Mouse (Mus musculus): ENCODE measurements around the gene Sympk. TPM values are rescaled to one million over a fixed set of nuclear protein-coding genes. Genes with fewer than 3 reads are reported as not detected.

The Sympk gene
- polyA plus RNA-seq, 1 experiment: 90.3 TPM

DNA sequence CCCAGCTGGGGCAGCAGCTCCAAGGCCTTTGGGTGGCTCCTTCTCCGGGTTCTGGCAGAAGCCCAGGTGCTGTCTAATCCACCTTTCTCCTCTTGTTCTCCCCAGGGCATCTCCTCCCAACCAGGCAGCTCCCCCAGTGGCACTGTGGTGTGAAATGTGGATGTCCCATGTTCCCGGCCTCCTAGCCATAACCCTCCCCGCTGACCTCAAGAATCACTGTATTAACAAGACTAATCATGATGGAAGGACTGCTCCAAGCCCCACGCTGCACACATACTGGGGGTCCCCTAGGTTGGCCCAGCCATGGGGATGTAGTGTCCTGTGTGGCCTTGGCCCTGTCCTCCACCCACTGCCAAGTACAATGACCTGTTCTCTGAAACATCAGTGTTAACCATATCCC lies 58.0 kb downstream of the Sympk start:
- H3K4me2 ChIP-seq (ENCODE audit: low read depth): peak overlapping the region; percentile 60
- no peaks in the 10 kb centered on the region for H3K36me3 ChIP-seq (ENCODE audit: control insufficient read depth, insufficient read depth)
- no peak overlapping the region for H3K4me3 ChIP-seq
- H3K27me3 ChIP-seq (ENCODE audit: control insufficient read depth, insufficient read depth, insufficient read length): no peaks in the 10 kb centered on the region
- peaks cover 28% of the 10 kb centered on the region for H3K79me2 ChIP-seq (ENCODE audit: control insufficient read depth, insufficient read depth)
- TF ChIP-seq POLR2AphosphoS2 (IDR thresholded peaks at IDR 0.05; ENCODE audit: insufficient read length, low read depth): no peak
- TF ChIP-seq POLR2A (IDR thresholded peaks at IDR 0.05; ENCODE audit: insufficient read length, low read depth): no peak
- no peak for TF ChIP-seq TCF12 (IDR thresholded peaks at IDR 0.05; ENCODE audit: insufficient read depth, poor library complexity, severe bottlenecking)
- no peak for TF ChIP-seq E2F4 (IDR thresholded peaks at IDR 0.05; ENCODE audit: insufficient read depth)
- TF ChIP-seq SRF (IDR thresholded peaks at IDR 0.05; ENCODE audit: control insufficient read depth, insufficient read length, low read depth): no peak
- H3ac ChIP-seq (ENCODE audit: control insufficient read depth, insufficient read length): no peak overlapping the region

DNA sequence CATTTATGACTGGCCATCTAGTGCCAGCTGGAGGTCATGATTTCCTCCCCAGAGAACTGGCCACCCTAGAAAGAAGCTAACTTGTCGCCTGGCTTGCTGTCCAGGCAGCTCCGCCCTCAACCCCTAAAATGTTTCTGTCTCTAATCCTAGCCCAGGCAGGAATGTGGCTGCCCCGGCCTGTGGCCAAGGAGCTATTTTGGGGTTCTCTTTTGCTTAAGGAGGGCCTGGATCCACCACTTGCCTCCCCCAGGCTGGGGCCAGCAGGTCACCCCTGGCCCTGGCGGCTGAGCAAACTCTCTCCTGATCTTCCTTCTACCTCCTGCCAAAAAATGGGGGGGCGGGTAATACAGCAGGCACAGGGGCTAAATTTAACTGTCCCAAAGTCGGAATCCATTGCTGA lies 58.9 kb downstream of the Sympk start:
- Histone ChIP-seq H3K4me3 (peak overlapping the region; percentile 74), H3ac (ENCODE audit: control insufficient read depth, insufficient read length) (peak overlapping the region; percentile 15), H3K27me3 (ENCODE audit: control insufficient read depth, insufficient read depth, insufficient read length) (no peaks in the 10 kb centered on the region), H3K36me3 (ENCODE audit: control insufficient read depth, insufficient read depth) (peaks cover 7% of the 10 kb centered on the region), H3K79me2 (ENCODE audit: control insufficient read depth, insufficient read depth) (peaks cover 19% of the 10 kb centered on the region), H3K4me2 (ENCODE audit: low read depth) (peak overlapping the region; percentile 60)
- TF ChIP-seq MYOG (IDR thresholded peaks at IDR 0.05; ENCODE audit: control insufficient read depth in 1 of 3, insufficient read depth in 1 of 3, insufficient read length in 2 of 3, low read depth in 2 of 3): peak in 1 of 3 experiments; percentile 58
- no peak for TF ChIP-seq MAX (IDR thresholded peaks at IDR 0.05; ENCODE audit: low read depth)

DNA sequence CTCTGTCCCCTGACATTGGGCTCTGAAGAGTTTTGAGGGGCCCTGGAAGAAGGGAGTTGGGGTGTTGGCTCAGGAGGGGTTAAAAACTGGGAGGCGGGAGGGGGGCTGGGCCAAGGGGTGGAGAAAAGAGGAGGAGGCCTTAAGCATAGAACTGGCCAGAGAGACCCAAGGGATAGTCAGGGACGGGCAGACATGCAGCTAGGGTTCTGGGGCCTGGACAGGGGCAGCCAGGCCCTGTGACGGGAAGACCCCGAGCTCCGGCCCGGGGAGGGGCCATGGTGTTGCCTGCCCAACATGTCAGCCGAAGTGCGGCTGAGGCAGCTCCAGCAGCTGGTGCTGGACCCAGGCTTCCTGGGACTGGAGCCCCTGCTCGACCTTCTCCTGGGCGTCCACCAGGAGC lies 59.5 kb downstream of the Sympk start, which contains the start of gene Dmpk:
Gene Dmpk, plus strand, starts transcription at position 149 of the 400 bp plus-strand sequence.
- H3K79me2 ChIP-seq (ENCODE audit: control insufficient read depth, insufficient read depth): peaks cover 14% of the 10 kb centered on the region
- H3K27me3 ChIP-seq (ENCODE audit: control insufficient read depth, insufficient read depth, insufficient read length): no peaks in the 10 kb centered on the region
- peak within 1 kb of the TSS; percentile 15 for H3ac ChIP-seq (ENCODE audit: control insufficient read depth, insufficient read length)
- H3K4me3 ChIP-seq: peak within 1 kb of the TSS; percentile 74
- H3K4me2 ChIP-seq (ENCODE audit: low read depth): peak within 1 kb of the TSS; percentile 99
- TF ChIP-seq SRF (IDR thresholded peaks at IDR 0.05; ENCODE audit: control insufficient read depth, insufficient read length, low read depth): no peak
- TF ChIP-seq CEBPB (IDR thresholded peaks at IDR 0.05; ENCODE audit: insufficient read depth, poor library complexity, severe bottlenecking): no peak
- TF ChIP-seq E2F4 (IDR thresholded peaks at IDR 0.05; ENCODE audit: insufficient read depth): no peak
- no peak for TF ChIP-seq MYOD1 (IDR thresholded peaks at IDR 0.05; ENCODE audit: control insufficient read depth in 1 of 3, insufficient read length in 2 of 3, low read depth in 2 of 3)
- peak; percentile 83 for TF ChIP-seq POLR2A (IDR thresholded peaks at IDR 0.05; ENCODE audit: insufficient read length, low read depth)
- peak in 1 of 3 experiments; percentile 7 for TF ChIP-seq MYOG (IDR thresholded peaks at IDR 0.05; ENCODE audit: control insufficient read depth in 1 of 3, insufficient read depth in 1 of 3, insufficient read length in 2 of 3, low read depth in 2 of 3)
- TF ChIP-seq MAX (IDR thresholded peaks at IDR 0.05; ENCODE audit: low read depth): no peak
- no peak for TF ChIP-seq TCF12 (IDR thresholded peaks at IDR 0.05; ENCODE audit: insufficient read depth, poor library complexity, severe bottlenecking)
- TF ChIP-seq POLR2AphosphoS2 (IDR thresholded peaks at IDR 0.05; ENCODE audit: insufficient read length, low read depth): peak; percentile 81
- H3K36me3 ChIP-seq (ENCODE audit: control insufficient read depth, insufficient read depth): peaks cover 8% of the 10 kb centered on the region

DNA sequence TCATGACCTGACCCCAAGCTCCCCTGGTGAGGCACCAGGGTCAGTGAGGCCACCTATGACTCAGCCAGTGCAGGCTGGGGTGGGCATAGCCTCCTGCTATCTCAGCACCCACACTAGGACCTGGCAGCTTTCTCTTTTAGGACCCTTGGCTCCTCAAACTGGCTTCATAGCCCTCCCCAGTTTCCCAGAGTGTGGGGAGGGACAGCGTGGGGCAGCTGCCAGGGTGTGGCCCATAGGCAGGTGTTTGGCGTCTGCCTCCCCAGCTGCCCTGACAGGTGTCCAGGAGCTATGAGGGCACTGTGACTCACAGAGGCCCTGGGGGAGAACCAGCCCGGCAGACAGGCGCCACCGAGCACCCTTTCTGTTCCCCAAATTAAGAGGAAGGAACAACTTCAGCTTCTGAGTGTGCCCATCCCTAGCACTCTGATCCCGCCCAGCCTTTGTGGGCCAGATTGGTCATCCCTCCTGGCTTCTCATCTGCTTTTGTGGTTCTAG lies 60.1 kb downstream of the Sympk start:
- H3ac ChIP-seq (ENCODE audit: control insufficient read depth, insufficient read length): peak overlapping the region; percentile 15
- peak overlapping the region; percentile 74 for H3K4me3 ChIP-seq
- H3K36me3 ChIP-seq (ENCODE audit: control insufficient read depth, insufficient read depth): peaks cover 8% of the 10 kb centered on the region
- H3K4me2 ChIP-seq (ENCODE audit: low read depth): peak overlapping the region; percentile 99
- TF ChIP-seq SRF (IDR thresholded peaks at IDR 0.05; ENCODE audit: control insufficient read depth, insufficient read length, low read depth) (no peak), MYOG (IDR thresholded peaks at IDR 0.05; ENCODE audit: control insufficient read depth in 1 of 3, insufficient read depth in 1 of 3, insufficient read length in 2 of 3, low read depth in 2 of 3) (peak; percentile 98 to 100 (median 99)), REST (IDR thresholded peaks at IDR 0.05; ENCODE audit: insufficient read depth, insufficient read length) (no peak), CEBPB (IDR thresholded peaks at IDR 0.05; ENCODE audit: insufficient read depth, poor library complexity, severe bottlenecking) (no peak), TCF12 (IDR thresholded peaks at IDR 0.05; ENCODE audit: insufficient read depth, poor library complexity, severe bottlenecking) (peak; percentile 99), POLR2AphosphoS2 (IDR thresholded peaks at IDR 0.05; ENCODE audit: insufficient read length, low read depth) (peak; percentile 50), USF1 (IDR thresholded peaks at IDR 0.05; ENCODE audit: low read depth) (no peak), MYOD1 (IDR thresholded peaks at IDR 0.05; ENCODE audit: control insufficient read depth in 1 of 3, insufficient read length in 2 of 3, low read depth in 2 of 3) (peak; percentile 82 to 99 (median 97)), POLR2A (IDR thresholded peaks at IDR 0.05; ENCODE audit: insufficient read length, low read depth) (peak; percentile 44), E2F4 (IDR thresholded peaks at IDR 0.05; ENCODE audit: insufficient read depth) (no peak), MAX (IDR thresholded peaks at IDR 0.05; ENCODE audit: low read depth) (no peak), TCF3 (IDR thresholded peaks at IDR 0.05; ENCODE audit: insufficient read length, low read depth) (peak; percentile 98)
- H3K27me3 ChIP-seq (ENCODE audit: control insufficient read depth, insufficient read depth, insufficient read length): no peaks in the 10 kb centered on the region
- peaks cover 10% of the 10 kb centered on the region for H3K79me2 ChIP-seq (ENCODE audit: control insufficient read depth, insufficient read depth)

DNA sequence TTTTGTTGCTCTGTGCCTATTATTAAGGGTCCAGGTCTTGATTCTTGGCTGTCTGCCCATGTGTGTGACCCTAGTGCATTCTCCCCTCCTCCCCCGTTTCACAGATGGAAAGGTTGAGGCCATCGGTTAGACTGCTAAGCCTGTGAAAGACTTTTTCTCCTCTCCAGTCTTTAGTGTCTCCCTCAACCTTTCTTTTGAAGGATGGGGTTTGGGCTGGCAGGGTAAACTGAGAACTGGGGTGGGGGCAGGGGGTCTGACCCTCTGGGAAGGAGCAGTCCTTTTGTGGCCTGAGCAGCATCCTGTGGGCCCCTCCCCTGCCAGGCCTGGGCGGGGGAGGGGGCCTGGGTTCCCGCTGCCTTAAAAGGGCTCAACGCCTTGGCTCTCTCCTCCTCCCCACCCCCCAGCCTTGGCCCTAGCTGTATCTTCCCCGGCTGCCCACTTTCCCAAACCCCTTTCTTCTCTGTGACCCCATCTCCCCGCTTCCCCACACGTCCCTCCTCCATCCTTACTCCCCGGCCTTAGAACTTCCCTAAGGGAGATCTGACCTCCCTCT lies 60.8 kb downstream of the Sympk start:
- Histone ChIP-seq H3K79me2 (ENCODE audit: control insufficient read depth, insufficient read depth) (peaks cover 10% of the 10 kb centered on the region), H3K27me3 (ENCODE audit: control insufficient read depth, insufficient read depth, insufficient read length) (no peaks in the 10 kb centered on the region), H3K4me3 (peak overlapping the region; percentile 74), H3ac (ENCODE audit: control insufficient read depth, insufficient read length) (peak overlapping the region; percentile 15), H3K4me2 (ENCODE audit: low read depth) (peak overlapping the region; percentile 99), H3K36me3 (ENCODE audit: control insufficient read depth, insufficient read depth) (peaks cover 13% of the 10 kb centered on the region)
- TF ChIP-seq USF1 (IDR thresholded peaks at IDR 0.05; ENCODE audit: low read depth) (no peak), TCF3 (IDR thresholded peaks at IDR 0.05; ENCODE audit: insufficient read length, low read depth) (no peak), E2F4 (IDR thresholded peaks at IDR 0.05; ENCODE audit: insufficient read depth) (no peak), MAX (IDR thresholded peaks at IDR 0.05; ENCODE audit: low read depth) (no peak), POLR2A (IDR thresholded peaks at IDR 0.05; ENCODE audit: insufficient read length, low read depth) (no peak), REST (IDR thresholded peaks at IDR 0.05; ENCODE audit: insufficient read depth, insufficient read length) (no peak), MYOG (IDR thresholded peaks at IDR 0.05; ENCODE audit: control insufficient read depth in 1 of 3, insufficient read depth in 1 of 3, insufficient read length in 2 of 3, low read depth in 2 of 3) (no peak), POLR2AphosphoS2 (IDR thresholded peaks at IDR 0.05; ENCODE audit: insufficient read length, low read depth) (peak; percentile 63), SRF (IDR thresholded peaks at IDR 0.05; ENCODE audit: control insufficient read depth, insufficient read length, low read depth) (peak; percentile 69), CEBPB (IDR thresholded peaks at IDR 0.05; ENCODE audit: insufficient read depth, poor library complexity, severe bottlenecking) (no peak), MYOD1 (IDR thresholded peaks at IDR 0.05; ENCODE audit: control insufficient read depth in 1 of 3, insufficient read length in 2 of 3, low read depth in 2 of 3) (no peak), TCF12 (IDR thresholded peaks at IDR 0.05; ENCODE audit: insufficient read depth, poor library complexity, severe bottlenecking) (no peak)
